Mouse (Mus musculus): ENCODE measurements around the gene Fam71e2.
"Not testable (repeated sequence)": the region's sequence is repeated elsewhere in the genome, so short reads cannot be mapped to it uniquely, and the experiment has no call there.

The Fam71e2 gene

DNA sequence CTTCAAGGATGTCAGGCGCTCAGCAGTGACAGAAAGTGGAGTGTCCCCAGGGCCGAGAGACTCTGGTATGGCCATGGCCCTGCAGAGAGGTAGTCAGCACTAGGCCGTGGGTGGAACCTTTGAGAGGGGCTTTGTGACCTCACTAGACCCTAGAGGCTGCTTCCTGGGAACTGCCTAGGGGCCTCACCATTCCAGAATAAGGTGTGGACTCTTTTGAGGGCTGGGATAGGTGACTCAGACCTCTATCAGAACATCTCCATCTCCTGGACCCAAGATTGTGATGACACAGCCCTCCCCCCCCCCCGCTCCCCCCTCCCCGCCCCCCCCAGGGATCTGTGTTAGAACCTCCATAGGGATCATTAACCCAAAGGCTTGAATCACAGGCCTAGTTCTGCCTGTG lies at the start of gene Fam71e2:
Gene Fam71e2, minus strand, starts transcription at position 101 of the 400 bp plus-strand sequence.
- DNase-seq, result no peak

- no peak for DNase-seq
Measured at GRCm38 (mm10) chr7:4816559-4816958, 45.5 kb upstream of the Fam71e2 start.

DNA sequence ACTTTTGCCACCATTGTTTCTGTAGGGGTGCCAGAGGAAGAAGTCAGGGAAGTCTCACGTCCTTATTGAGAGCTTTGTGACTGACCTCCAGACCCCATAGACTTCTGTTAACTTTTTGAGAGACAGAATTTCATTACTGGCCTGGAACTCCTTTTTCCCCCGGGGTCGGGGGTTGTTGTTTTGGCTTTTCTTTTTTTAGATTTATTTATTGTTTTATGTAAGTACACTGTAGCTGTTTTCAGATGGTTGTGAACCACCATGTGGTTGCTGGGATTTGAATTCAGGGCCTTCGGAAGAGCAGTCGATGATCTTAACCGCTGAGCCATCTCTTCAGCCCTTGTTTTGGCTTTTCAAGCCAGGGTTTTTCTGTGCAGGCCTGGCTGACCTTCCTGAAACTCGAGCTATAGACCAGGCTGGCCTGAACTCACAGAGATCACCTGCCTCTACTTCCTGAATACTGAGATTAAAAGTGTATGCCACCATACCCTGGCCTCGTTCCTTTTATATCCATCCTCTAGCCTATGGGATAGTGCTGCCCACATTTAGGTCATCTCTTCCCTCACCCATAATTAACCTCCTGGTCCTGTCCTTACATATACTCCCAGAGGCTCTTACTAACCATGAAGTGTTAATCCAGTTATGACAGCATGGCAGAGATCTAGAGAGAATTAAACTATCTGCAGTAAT lies 42.1 kb upstream of the Fam71e2 start:
- no peak for DNase-seq

GRCm38 (mm10) chr7:4812303-4813104 lies 41.4 kb upstream of the Fam71e2 start, which contains the start of gene Ube2s:
Gene Ube2s (minus strand): TSS chr7:4812590.
- DNase-seq, result peak; percentile 98

- no peak for DNase-seq
Measured at GRCm38 (mm10) chr7:4811842-4812302, 40.8 kb upstream of the Fam71e2 start.

- not testable (repeated sequence) for DNase-seq
Measured at GRCm38 (mm10) chr7:4811131-4811530, 40.0 kb upstream of the Fam71e2 start.

DNA sequence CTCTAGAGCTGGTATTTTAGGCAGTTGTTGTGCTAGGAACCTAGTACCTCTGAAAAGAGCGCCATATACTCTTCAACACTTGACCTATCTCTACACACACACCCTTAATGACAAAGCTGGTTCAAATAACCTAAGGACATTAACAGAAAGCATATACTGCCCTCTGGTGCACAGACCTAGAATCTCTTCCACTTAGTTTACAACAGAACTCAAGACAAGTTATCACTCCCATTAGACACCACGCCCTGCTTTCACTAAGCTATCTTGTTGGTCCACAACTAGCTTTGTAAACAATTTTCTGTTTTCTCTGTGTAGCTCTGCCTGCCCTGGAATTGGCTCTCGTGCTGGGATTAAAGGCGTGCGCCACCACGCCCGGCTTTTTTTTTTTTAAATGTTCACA lies 35.6 kb upstream of the Fam71e2 start:
- no peak for DNase-seq

- no peak for DNase-seq
Measured at GRCm38 (mm10) chr7:4802247-4802646, 31.1 kb upstream of the Fam71e2 start.

- no peak for DNase-seq
Measured at GRCm38 (mm10) chr7:4795767-4796433, 24.8 kb upstream of the Fam71e2 start.

DNA sequence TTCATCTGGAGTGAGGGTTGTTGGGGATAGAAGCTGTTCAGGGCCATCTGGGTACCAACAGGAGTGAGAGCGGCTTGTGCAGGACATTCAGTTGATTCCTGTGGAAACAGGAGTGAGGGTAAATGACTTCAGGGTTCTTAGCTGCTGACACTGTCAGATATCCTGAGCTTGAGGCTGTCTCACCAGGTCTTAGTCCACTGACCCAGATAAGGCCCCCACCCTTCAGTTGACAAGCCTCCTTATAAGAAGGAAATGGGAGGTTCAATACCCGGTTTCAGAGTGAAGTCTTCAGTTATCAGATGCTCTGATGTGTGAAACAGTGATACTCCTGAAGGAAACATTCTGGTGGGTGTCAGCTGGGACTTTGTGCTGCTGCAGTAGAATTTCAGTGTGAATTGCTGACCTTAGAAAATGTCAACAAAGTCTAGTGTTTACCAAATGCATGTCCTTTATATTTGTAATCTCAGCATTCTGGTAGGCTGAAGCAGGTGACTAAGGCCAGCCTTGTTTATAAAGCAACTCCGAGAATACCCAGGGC lies 23.6 kb upstream of the Fam71e2 start:
- DNase-seq, result no peak

- DNase-seq, result no peak
Measured at GRCm38 (mm10) chr7:4793674-4794073, 22.6 kb upstream of the Fam71e2 start.

- DNase-seq, result not testable (repeated sequence)
Measured at GRCm38 (mm10) chr7:4793248-4793647, 22.1 kb upstream of the Fam71e2 start.

DNA sequence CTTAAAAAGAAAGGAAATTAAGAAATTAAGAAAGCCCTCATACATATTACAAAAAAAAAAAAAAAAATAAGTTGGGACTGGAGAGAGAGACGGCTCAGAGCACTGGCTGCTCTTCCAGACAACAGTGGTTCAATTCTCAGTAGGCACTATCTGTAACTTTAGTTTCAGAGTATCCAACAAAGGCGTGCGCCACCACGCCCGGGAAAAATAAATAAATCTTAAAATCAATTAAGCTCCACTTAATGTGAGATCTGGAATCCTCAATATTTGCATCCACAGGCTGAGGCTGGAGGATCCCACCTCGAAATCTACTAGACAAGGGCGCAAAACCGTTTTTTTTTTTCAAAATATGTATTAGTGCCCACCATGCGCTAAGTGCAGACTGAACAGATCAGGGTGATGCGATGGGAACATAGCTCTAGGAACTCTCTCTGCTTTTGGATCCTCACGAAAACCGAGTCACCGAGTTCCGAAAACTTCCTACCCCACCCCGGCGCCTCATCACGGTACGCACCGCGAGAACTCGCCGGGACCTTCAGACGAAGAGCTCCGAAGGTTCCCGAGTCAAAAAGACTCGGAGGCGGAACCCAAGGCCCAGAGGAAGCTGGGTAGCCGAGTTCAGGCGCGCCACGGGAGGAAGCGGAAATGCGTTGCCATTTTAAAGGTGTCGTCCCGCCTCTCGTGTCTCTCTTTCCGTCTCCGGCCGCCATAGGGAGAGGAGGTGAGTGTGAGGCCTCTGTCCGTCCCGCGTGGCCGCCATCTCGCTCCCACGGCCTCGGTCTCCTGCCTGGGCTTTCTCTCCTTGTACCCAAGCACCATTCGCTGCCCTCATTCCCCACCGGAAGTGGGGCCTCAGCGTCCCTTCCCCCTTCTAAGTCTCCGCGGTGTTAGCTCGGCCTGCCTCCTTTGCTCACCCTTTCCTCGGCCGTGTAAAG lies 21.4 kb upstream of the Fam71e2 start, which contains the start of gene Rpl28:
Gene Rpl28, plus strand, starts transcription at position 597 of the 935 bp plus-strand sequence.
- DNase-seq, result peak; percentile 95

- no peak for DNase-seq
Measured at GRCm38 (mm10) chr7:4789436-4789935, 18.4 kb upstream of the Fam71e2 start, which contains the start of gene Tmem238. Gene Tmem238 (minus strand): TSS chr7:4789656.

DNA sequence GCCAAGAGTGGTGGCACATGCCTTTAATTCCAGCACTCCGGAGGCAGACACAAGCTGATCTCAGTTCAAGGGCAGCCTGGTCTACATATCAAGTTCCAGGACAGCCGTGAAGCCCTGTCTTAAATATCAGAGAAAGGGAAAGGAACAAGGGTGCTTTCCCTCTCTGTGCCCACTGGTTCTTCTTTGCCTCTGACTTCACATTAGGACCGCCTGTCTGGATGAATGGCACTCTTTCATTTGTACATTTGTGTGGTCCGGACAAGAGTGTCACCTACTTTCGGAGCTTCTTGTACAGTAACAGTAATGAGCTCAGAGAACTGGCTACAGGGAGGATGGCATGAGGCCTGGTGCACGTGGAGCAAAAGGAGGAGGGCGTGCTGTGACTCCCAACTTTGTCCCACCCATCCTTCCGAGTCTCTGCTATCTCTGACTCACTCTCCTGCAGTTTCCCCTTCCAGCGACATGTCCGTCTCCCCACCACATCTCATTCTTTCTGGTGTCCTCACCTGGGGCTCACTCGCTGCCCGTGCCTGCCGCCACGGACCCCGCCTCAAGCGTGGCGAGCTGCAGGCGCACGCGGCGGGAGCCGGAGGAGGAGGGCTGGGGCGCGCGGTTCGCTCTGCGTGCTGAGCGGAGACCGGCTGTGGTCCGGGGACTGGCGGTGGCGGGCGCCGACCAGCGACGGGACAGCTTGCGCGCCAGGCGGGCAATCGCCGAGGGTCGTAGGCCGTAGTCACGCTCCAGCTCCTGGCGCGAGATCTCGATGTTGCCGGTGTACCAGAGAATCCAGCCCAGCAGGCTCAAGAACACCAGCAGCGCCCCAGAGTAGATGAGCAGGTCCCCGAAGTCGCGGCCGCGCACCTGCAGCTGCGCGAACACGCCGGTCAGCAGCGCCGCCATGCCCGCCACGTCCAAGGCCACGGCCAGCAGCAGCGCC lies 17.7 kb upstream of the Fam71e2 start:
- peak; percentile 72 for DNase-seq

DNA sequence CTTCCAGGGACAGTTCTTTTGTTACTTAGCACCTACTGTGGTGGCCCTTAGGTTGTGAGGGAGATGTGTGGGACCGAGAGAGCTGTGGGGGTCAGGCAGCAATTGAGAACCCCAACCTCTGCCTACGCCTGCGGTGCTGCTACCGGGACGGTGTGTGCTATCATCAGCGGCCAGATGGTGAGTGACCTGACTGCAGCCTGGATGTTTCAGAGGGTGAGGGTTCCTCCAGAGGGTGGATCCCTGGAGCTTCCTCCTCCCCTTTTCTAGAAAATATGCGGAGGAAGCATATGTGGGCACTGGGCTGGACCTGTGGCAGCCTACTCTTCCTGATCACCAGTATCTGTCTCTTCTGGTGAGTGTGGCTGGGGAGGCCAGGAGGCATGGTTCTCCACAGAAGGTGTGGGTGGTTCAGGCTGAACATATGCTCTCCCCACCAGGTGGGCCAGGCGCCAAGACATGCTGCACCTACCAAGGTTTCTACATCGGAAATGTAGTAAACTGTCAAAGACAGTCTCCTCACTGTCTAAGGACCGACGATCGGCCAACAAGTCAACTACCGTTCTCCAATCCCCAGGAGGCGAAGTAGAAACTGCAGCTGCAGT lies 12.7 kb upstream of the Fam71e2 start:
- DNase-seq, result peak; percentile 28

DNA sequence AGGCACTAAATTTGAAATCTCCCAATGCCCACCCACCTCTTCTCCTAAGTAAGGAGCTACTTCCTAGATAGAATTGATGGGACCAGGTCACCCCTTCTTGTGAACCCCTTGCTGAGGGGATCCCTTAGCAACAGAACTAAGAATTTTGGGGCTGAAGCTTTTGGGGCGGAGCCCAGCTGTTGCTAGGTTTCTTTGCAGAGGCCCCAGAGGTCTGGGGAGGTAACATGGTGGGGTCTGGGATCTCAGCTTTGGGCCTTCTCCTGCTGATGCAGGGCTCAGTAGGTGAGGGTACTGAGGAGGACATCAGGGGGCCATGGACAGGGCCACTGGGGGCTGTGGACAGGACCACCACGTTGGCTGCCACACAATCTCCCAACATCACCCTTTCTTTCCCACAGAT lies 11.7 kb upstream of the Fam71e2 start, which contains the start of the genes Il11 and Tmem190:
Gene Il11, minus strand, starts transcription at position 101 of the 400 bp plus-strand sequence.
Gene Tmem190, plus strand, starts transcription at position 179 of the 400 bp plus-strand sequence.
- no peak for DNase-seq

DNA sequence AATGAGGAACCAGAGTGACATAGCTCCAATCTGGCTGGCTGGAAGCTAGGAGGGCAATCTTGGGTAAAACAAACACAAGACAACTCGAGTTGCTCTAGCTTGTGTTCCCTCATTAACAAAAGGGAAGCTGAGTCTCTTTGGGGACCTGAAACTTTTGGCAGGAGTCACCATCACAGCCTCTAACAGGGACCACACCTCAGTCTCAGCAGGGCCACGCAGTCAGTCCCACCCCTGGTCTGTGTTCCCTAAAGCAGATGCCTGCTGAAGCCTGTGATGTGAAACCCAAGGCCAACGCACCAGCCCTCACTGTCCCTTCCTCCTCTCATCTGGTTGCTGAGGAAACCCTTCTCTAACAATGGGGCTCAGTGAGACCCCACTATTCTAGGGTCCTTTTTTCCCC lies 11.0 kb upstream of the Fam71e2 start:
- no peak for DNase-seq

GRCm38 (mm10) chr7:4779921-4780320 lies 8.8 kb upstream of the Fam71e2 start:
- no peak for DNase-seq

All from right cerebral cortex, postnatal 25 days (tissue).